Mouse (Mus musculus) kidney, adult 18-20 months (tissue): ENCODE results near the gene Ptpn23.
"Not testable (repeated sequence)": the region's sequence is repeated elsewhere in the genome, so short reads cannot be mapped to it uniquely, and the experiment has no call there.

Experiments used
- DNase-seq: peaks from one replicate; pipeline ENCODE4 v3.0.0; 2021

Ptpn23 gene

GRCm38 (mm10) chr9:110380662-110381061 is 27.4 kb downstream of the Ptpn23 start:
- DNase-seq: no peak

DNA sequence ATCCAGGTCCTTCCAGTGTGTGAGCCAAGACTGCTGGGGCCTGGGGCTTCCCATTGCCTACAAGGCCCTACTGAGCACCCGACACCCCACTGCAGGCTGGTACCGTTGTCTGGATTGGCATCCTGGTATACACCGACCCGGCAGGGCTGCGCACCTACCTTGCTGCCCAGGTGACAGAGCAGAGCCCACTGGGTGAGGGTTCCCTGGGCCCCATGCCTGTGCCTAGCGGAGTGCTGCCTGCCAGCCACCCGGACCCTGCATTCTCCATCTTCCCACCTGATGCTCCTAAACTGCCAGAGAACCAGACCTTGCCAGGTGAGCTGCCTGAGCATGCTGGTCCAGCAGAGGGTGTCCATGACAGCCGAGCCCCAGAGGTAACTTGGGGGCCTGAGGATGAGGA is 28.7 kb downstream of the Ptpn23 start:
- DNase-seq: no peak

GRCm38 (mm10) chr9:110377655-110378054 is 30.4 kb downstream of the Ptpn23 start:
- DNase-seq: not testable (repeated sequence)

- DNase-seq: no peak
Measured at GRCm38 (mm10) chr9:110375668-110376067, 32.3 kb downstream of the Ptpn23 start.

DNA sequence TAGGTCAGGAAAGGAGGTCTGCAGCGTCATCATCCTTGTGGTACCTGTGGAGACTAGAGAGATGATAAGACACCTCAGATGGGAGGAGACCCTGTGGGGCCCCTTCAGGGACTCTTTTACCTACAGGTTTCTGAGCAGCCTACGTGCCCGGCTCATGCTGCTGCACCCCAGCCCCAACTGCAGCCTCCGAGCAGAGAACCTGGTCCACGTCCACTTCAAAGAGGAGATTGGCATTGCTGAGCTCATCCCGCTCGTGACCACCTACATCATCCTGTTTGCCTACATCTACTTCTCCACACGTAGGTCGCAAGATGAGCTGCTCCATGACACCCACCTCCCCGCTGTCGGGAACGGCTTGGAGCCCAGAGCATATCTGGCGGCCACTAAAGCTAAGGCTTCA is 34.1 kb downstream of the Ptpn23 start:
- DNase-seq: no peak

DNA sequence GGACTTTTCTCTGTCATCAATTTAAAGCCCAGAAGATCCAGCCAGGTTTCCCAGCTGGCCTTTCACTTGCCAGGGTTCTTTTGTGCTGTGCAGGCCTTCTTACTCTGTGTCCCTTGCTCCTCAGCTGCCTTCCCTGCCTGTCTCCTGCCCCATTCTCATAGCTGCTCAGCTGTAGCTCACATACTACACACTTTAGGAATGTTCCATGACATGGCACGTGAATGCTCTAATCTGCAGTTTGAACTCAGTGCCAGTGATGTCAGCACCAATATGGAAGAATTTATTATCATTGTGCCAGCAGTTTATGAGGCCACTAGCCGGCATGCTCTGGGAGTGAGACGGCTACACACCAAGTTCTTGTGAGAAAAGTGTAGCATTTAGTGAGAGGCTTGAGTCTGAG is 38.2 kb downstream of the Ptpn23 start:
- no peak for DNase-seq

DNA sequence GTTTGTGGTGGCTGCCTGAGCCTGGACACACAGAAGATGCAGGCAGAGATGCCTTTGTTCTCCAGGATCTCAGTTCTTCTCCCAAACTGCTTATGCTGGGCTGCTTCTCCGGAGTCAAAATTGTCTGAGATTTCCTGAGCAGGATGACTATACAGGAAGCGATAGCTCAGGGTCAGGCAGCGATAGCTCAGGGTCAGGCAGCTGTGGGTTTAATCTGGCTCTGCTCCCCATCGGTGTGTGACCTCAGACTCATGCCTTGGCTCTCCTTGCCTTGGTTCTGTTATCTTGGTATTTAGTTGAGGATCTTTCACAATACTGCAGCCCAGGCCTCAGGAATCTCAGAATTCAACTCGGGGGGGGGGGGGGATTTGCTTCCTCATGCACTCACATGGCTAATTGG is 41.3 kb downstream of the Ptpn23 start:
- no peak for DNase-seq

DNA sequence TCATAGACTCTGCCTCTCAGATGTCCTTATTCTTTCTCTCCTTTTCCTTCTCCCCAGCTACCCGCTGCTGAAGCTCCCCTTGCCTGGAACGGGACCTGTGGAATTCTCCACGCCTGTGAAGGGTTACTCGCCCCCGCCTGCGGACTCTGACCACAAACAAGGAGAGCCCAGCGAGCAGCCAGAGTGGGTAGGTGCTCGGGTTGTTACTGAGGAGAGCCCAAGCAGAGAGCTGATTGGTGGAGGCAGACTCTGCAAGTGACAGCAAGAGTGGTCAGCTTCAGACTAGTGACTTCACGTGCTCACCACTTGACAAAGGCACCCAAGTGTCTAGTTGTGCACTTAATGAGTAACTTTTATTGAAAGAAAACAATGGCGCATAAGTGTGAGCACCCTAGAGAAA is 45.7 kb downstream of the Ptpn23 start:
- DNase-seq: no peak

GRCm38 (mm10) chr9:110361299-110361698 is 46.7 kb downstream of the Ptpn23 start:
- no peak for DNase-seq

GRCm38 (mm10) chr9:110358341-110358740 is 49.7 kb downstream of the Ptpn23 start:
- no peak for DNase-seq

- no peak for DNase-seq
Measured at GRCm38 (mm10) chr9:110351932-110352632, 55.9 kb downstream of the Ptpn23 start.

GRCm38 (mm10) chr9:110351350-110351749 is 56.7 kb downstream of the Ptpn23 start:
- DNase-seq: no peak

DNA sequence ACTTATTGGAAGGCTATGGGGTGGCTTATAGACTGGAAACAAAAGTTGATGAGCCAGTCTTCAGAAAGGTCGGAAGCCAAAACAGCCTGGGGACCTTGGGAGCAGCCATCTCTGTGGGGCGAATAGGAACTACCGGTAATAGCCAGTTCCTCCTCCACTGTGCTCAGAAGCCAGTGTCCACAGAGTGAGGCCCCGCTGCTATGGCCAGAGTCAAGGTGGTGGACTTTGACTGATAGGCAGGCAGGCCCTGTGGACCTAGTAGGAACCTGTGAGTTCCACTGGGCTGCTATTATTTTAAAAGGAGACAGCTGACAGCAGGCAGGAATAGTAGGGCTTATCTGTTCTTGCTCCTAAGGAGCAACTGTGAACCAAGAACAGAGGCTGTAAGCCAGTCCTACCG is 57.4 kb downstream of the Ptpn23 start:
- DNase-seq: peak; percentile 36

- no peak for DNase-seq
Measured at GRCm38 (mm10) chr9:110350188-110350587, 57.8 kb downstream of the Ptpn23 start.

- no peak for DNase-seq
Measured at GRCm38 (mm10) chr9:110348899-110349298, 59.1 kb downstream of the Ptpn23 start.

GRCm38 (mm10) chr9:110345057-110345739 is 62.8 kb downstream of the Ptpn23 start:
- no peak for DNase-seq

GRCm38 (mm10) chr9:110343805-110344204 is 64.2 kb downstream of the Ptpn23 start:
- DNase-seq: no peak

GRCm38 (mm10) chr9:110342008-110342407 is 66.0 kb downstream of the Ptpn23 start:
- no peak for DNase-seq

GRCm38 (mm10) chr9:110340037-110340750 is 67.8 kb downstream of the Ptpn23 start:
- no peak for DNase-seq
